Mouse (Mus musculus) cortical plate, adult 2 months (tissue): ENCODE data around the gene Mus81.

Experiments used
- CTCF ChIP-seq: fragments of 200-500 bp; IDR thresholded peaks from 2 replicates; pipeline ENCODE4 v1.5.1; 2011; ENCODE audit warnings: mild to moderate bottlenecking, control low read depth, low read length; ENCODE audit not compliant: insufficient read depth; ENCODE audit errors: extremely low read depth
- POLR2A ChIP-seq: fragments of 200-500 bp; IDR thresholded peaks from 2 replicates; pipeline ENCODE4 v1.6.1; 2011; ENCODE audit warnings: mild to moderate bottlenecking, low read length, control low read depth; ENCODE audit not compliant: insufficient read depth; ENCODE audit errors: extremely low read depth

DNA sequence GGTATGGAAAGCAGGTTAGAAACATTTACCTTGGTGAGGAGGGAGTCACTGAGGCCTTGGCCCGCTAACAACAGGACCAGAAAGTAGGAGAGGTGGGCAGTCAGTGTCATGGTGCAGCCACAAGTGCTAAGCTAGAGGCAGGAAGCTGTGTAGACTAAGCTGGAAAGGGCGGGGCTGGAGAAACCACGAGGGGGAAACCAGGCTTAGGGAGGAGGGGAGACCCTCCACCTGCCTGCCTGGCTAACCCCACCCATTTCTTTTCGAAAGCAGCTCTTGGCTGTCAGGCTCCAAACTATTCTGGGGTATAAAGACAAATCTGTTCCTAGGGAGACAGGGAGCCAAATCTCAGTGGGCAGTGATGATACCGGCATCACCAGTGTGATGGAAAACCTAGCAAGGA lies 19.8 kb downstream of the Mus81 start, which contains the start of gene Ctsw:
- TF ChIP-seq CTCF, result no peak
- no peak for TF ChIP-seq POLR2A
